Mouse (Mus musculus): ENCODE measurements around the gene Hspa1a.
A peak's percentile ranks its signal among the peaks of the same experiment; 100 is the strongest.
"Not testable (repeated sequence)": the region's sequence is repeated elsewhere in the genome, so short reads cannot be mapped to it uniquely, and the experiment has no call there.

The Hspa1a gene

DNA sequence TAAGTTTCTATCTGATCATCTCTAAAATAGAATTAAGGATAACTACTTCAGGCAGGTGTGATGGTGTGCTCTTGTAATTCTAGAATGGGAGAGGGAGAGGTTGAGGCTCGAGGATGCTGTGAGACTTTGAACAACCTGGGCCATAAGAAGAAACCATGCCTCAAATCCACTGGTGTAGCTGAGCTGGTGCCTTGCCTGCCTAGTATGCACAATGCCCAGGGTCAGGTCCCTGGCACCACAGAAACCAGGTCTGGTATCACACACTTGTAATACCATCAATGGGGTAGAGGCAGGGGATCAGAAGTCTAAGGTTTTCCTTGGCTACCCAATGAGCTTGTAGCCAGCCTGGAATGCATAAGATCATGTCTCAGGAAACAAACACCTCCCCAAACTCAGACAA, 9.1 kb downstream of the Hspa1a start:
- no peak for DNase-seq

DNA sequence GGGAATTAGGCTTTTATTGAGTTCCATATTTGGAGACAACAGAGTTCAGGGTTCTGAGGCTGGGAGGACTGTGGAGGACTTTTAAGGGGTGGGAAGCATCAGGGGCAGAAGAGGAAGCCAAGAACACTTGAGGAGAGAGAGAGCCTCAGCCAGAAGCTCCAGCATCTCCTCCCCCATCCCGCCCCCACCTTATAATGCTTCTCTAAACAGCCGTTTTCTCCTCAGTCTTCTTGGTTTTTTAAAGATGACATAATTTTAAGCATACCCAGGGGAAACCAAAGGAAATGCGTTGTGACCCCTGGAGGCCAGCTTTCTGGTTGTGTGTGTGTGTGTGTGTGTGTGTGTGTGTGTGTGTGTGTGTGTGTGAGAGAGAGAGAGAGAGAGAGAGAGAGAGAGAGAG, 9.8 kb downstream of the Hspa1a start:
- DNase-seq, result no peak

- peak; percentile 39 for DNase-seq
These were observed 11.1 kb downstream of the Hspa1a start for GRCm38 (mm10) chr17:34960702-34961493.

DNA sequence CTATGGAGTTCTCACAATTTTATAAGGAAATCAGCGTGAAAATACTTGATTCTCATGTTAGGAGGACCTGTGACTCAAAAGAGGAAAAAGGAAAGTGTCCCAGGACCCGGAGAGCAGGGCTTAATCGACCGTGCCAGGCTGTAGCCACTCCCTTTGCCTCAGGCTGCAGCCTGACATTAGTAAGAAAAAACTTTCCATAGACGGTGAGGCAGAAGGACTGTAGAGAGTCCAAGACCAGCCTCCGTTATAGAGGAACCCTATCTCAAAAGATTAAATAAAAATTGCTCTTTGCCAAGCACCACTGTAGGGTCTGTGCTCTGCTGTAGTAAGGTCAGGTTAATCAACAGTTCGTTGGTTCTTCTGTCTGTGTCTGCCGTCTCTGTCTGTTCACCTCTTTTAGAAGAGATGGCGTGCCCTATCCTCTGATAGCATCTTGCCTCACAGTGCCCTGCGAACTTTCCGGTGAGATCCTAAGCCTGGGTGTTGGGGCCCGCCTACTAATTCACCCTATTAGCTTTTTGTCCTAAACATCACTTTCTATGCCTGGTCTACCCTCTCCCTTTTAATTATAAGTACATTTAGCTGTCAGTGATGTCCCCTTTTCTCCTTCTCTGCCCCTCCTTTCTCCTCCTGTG, 12.0 kb downstream of the Hspa1a start:
- peak; percentile 64 for DNase-seq

DNA sequence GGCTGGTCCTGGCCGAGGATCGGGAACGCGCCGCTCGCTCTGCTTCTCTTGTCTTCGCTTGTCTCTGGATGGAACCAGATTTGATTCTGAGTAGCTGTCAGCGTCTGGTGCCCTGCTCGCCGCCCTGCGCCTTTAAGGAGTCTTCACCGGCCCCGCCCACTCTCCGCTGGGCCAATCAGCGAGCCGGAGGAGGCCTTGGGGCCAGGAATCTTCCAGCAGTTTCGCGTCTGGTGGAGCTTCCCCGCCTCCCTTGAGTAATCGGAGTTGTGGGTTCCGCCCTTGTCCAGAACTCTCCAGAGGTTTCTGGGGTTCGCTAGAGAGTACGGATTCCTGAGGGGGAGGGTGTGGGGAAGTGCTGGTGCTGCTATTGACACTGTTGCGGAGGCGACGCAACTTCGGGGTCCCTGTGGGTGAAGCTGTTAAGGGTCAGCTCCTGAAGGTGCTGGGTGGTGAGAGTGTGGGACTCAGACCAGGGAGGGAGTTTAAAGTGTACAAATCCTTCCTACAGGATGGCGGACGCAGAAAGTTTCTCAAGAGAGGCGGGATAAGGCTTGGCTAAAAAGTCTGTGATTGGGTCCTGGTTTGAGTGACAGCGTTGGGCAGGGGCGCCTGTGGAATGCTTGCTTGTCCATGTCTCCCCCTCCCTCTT, 12.7 kb downstream of the Hspa1a start, which contains the start of gene Hspa1b:
Gene Hspa1b (minus strand): TSS at position 109 of the 649 bp plus-strand sequence.
- peak; percentile 93 for DNase-seq

GRCm38 (mm10) chr17:34958734-34959129, 13.2 kb downstream of the Hspa1a start:
- DNase-seq, result not testable (repeated sequence)

DNA sequence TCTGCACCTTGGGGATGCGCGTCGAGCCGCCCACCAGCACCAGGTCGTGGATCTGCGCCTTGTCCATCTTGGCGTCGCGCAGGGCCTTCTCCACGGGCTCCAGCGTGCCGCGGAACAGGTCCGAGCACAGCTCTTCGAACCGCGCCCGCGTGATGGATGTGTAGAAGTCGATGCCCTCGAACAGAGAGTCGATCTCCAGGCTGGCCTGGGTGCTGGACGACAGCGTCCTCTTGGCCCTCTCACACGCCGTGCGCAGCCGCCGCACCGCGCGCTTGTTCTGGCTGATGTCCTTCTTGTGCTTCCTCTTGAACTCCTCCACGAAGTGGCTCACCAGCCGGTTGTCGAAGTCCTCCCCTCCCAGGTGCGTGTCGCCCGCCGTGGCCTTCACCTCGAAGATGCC, 14.0 kb downstream of the Hspa1a start:
- not testable (repeated sequence) for DNase-seq

DNA sequence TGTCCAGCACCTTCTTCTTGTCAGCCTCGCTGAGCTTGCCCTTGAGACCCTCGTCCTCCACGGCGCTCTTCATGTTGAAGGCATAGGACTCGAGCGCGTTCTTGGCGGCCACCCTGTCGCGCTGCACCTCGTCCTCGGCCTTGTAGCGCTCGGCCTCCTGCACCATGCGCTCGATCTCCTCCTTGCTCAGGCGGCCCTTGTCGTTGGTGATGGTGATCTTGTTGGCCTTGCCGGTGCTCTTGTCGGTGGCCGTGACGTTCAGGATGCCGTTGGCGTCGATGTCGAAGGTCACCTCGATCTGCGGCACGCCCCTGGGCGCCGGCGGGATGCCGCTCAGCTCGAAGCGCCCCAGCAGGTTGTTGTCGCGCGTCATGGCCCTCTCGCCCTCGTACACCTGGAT, 14.7 kb downstream of the Hspa1a start:
- not testable (repeated sequence) for DNase-seq

- peak; percentile 41 for DNase-seq
These were observed 15.6 kb downstream of the Hspa1a start for GRCm38 (mm10) chr17:34956340-34956739.

GRCm38 (mm10) chr17:34955884-34956283, 16.1 kb downstream of the Hspa1a start:
- no peak for DNase-seq

- no peak for DNase-seq
These were observed 17.1 kb downstream of the Hspa1a start for GRCm38 (mm10) chr17:34954831-34955230.

DNA sequence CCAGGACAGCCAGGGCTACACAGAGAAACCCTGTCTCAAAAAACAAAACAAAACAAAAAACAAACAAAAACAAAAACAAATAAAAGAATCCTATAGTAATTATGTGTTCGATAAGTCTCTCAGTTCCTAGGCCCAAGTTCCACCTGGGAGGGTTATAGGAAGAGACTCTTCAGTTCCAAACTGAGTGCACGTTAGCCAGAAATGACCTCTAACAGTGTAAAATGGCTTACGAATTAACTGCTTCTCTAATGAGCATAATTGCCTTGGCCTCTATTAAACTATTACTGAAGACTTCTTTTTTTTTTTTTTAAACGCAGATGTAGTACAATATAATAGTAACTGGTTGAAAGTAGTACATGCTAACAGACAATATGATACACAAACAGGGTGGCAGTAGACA, 18.1 kb downstream of the Hspa1a start:
- DNase-seq, result no peak

GRCm38 (mm10) chr17:34953258-34953657, 18.7 kb downstream of the Hspa1a start:
- no peak for DNase-seq

DNA sequence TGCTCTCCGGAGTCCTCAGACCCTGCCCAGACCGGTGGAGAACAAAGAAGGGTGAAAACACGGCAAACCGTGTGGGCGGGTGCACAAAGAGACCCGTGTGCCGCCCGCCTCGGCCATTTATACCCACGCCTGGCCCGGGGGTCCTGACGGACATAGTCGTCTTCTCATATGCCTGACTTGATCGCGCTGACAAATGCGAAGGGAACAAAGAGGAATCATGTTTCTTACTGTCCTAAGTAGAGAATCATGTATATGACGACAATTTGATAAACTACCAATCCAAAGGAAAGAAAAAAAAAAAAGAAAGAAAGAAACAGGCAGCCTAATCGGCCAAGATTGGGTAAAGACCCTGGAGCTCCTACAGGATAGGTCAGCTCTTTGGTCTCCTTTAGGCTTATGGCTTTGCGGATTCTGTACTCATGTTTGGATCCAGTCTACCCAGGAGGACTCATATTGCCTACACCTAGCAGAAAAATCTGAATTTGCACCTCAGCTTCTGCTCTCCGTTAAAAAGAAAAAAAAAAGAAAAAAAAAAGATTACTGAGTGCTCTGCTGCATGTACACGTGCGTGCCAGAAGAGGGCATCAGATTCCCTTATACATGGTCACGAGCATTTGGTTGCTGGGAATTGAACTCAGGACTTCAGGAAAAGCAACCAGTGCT, 19.4 kb downstream of the Hspa1a start:
- DNase-seq, result peak; percentile 84

DNA sequence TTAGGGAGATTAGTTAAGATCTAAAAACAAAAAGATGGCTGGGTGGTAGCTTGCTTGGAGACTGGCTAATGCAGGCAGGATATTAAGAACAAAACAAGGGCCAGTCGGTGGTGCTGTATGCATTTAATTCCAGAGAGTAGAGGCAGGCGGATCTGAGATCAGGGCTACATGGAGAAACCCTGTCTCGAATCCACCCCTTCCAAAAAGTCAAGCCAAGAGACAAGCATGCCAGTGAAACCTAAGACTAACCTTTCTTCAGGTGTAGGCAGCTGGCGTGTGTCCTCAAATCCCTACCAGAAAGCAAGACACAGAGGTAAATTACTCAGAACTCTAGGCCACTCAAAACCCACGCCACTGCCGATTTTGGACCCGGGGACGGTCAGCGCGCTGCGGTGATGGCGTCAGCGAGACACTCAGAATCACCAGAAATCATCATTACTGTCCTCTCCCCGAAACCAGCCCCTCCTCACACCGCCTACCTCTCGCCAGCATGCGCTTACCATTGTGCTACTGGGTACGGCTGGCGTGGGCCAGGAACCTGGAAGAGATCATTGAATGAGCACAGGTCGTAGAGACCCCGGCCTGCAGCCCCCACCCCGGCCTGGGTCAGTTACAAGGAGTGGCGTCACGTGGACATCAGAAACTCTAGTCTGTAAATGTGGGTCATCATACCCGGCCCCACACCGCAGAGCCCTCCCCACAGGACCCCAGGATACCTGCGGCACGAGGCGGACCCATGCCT, 20.1 kb downstream of the Hspa1a start:
- DNase-seq, result no peak

GRCm38 (mm10) chr17:34950514-34951455, 21.2 kb downstream of the Hspa1a start:
- DNase-seq, result no peak

GRCm38 (mm10) chr17:34949553-34949969, 22.4 kb downstream of the Hspa1a start:
- DNase-seq, result no peak

- not testable (repeated sequence) for DNase-seq
These were observed 23.0 kb downstream of the Hspa1a start for GRCm38 (mm10) chr17:34948721-34949552.

- DNase-seq, result peak; percentile 56
These were observed 24.4 kb downstream of the Hspa1a start for GRCm38 (mm10) chr17:34947606-34948005.

- no peak for DNase-seq
These were observed 25.3 kb downstream of the Hspa1a start for GRCm38 (mm10) chr17:34946486-34947140.
